Mouse (Mus musculus) heart, embryonic 14.5 days (tissue): ENCODE data around the gene Klhl7. TPM values are rescaled to one million over a fixed set of nuclear protein-coding genes. Genes with fewer than 3 reads are reported as not detected.
A peak's percentile ranks its signal among the peaks of the same experiment; 100 is the strongest.

Experiments
- ATAC-seq: fragments of 200-750 bp; cut with Nextera tagmentation; 2 replicates; pipeline ENCODE4 v1.8.0; 2017; ENCODE audit warnings: low read depth, moderate TSS enrichment; ENCODE audit not compliant: insufficient number of reproducible peaks, insufficient read depth, low FRiP score
- H3K27ac ChIP-seq, 2 experiments: fragments of 200-500 bp in 1 of 2; fragments of 300-500 bp in 1 of 2; sonication (generic) in 1 of 2; replicated peaks in 1 of 2; 2 replicates each; pipeline ENCODE4 v1.5.1; 2012 to 2014; ENCODE audit warnings: low read depth in 2 of 2, low read length in 2 of 2, control low read depth in 1 of 2, mild to moderate bottlenecking in 1 of 2, mixed read lengths in 1 of 2; ENCODE audit not compliant: control insufficient read depth in 1 of 2, insufficient read depth in 1 of 2
- H3K27me3 ChIP-seq: fragments of 300-500 bp; sonication (generic); 2 replicates; pipeline ENCODE4 v1.6.1; 2014; ENCODE audit warnings: mild to moderate bottlenecking, low read length, control low read depth; ENCODE audit not compliant: control insufficient read depth, insufficient read depth
- H3K36me3 ChIP-seq: fragments of 300-500 bp; sonication (generic); 2 replicates; pipeline ENCODE4 v1.6.1; 2014; ENCODE audit warnings: mild to moderate bottlenecking, control low read depth, low read length, mixed read lengths; ENCODE audit not compliant: control insufficient read depth, insufficient read depth
- H3K4me1 ChIP-seq, 2 experiments: fragments of 200-500 bp in 1 of 2; fragments of 300-500 bp in 1 of 2; sonication (generic) in 1 of 2; 2 replicates each; pipeline ENCODE4 v1.6.1; 2012 to 2014; ENCODE audit warnings: low read length in 2 of 2, control low read depth in 1 of 2, mixed read lengths in 1 of 2; ENCODE audit not compliant: control insufficient read depth in 2 of 2, insufficient read depth in 2 of 2
- H3K4me2 ChIP-seq: fragments of 300-500 bp; sonication (generic); 2 replicates; pipeline ENCODE4 v1.6.1; 2014; ENCODE audit warnings: mild to moderate bottlenecking, low read length
- H3K4me3 ChIP-seq, 2 experiments: fragments of 200-500 bp in 1 of 2; fragments of 300-500 bp in 1 of 2; sonication (generic) in 1 of 2; 2 replicates each; pipeline ENCODE4 v1.5.1; 2012 to 2014; ENCODE audit warnings: low read length in 2 of 2, mild to moderate bottlenecking in 2 of 2, control low read depth in 1 of 2, low read depth in 1 of 2, moderate library complexity in 1 of 2; ENCODE audit not compliant: control insufficient read depth in 1 of 2, insufficient read depth in 1 of 2
- H3K9ac ChIP-seq: fragments of 300-500 bp; sonication (generic); 2 replicates; pipeline ENCODE4 v1.6.1; 2014; ENCODE audit warnings: mild to moderate bottlenecking, low read length
- H3K9me3 ChIP-seq: fragments of 300-500 bp; sonication (generic); 2 replicates; pipeline ENCODE4 v1.6.1; 2016; ENCODE audit warnings: low read length, control low read depth; ENCODE audit not compliant: control insufficient read depth
- WGBS: fragments of 180-500 bp; shearing (Covaris S2); extraction: QIAGEN DNeasy Blood & Tissue Kit; methylation state at CpG from one replicate; pipeline ENCODE4 v1.1.7; 2014; 5-methylcytosine and 5-hydroxymethylcytosine counted together
- polyA plus RNA-seq: library from polyadenylated mRNA; unstranded; fragments of >200 nt; fragmentation: Nextera tagmentation; extraction: Ambion mirVana; gene quantifications from 2 replicates; pipeline ENCODE4 v1.2.1, GENCODE M21; 2014

Klhl7 gene
- polyA plus RNA-seq, 1 experiment from 2014 or later = 51.0 TPM

DNA sequence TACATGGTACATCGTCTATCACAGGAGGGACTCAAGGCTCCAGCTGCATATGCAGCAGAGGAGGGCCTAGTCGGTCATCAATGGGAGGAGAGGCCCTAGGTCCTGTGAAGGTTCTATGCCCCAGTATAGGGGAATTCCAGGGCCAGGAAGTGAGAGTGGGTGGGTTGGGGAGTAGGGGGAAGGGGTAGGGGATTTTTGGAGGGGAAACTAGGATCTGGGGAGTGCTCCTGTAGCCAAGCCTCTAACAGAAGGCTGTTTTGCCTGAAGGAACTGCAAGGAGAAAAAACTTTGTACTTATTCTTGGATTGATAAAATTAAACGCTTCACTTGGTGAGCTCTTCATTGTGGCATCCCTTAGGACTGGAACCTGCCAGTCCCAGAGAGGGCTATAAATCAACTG, 39.5 kb upstream of the Klhl7 start:
- peaks cover 2 to 5% of the 10 kb centered on the region in 2 experiments for H3K4me1 ChIP-seq
- no peak overlapping the region for H3K9ac ChIP-seq
- ATAC-seq = no peak
- peaks cover 3% of the 10 kb centered on the region; the same call in 1 of the 2 replicates for H3K9me3 ChIP-seq
- no peak overlapping the region for H3K4me2 ChIP-seq
- H3K27me3 ChIP-seq = no peaks in the 10 kb centered on the region
- H3K36me3 ChIP-seq = no peaks in the 10 kb centered on the region
- 55% methylated on average over 3 of the region's 3 CpGs for WGBS
- H3K4me3 ChIP-seq = no peak overlapping the region
- H3K27ac ChIP-seq = no peak overlapping the region

GRCm38 (mm10) chr5:24063034-24063433, 37.4 kb upstream of the Klhl7 start:
- ATAC-seq = no peak
- Histone ChIP-seq H3K4me2 (no peak overlapping the region), H3K4me1 (peaks cover 2 to 5% of the 10 kb centered on the region in 2 experiments), H3K36me3 (no peaks in the 10 kb centered on the region), H3K9me3 (0 out of 2 replicates have a peak, but pooled peaks cover under 1% of the 10 kb centered on the region), H3K4me3 (no peak overlapping the region), H3K27me3 (no peaks in the 10 kb centered on the region), H3K9ac (no peak overlapping the region), H3K27ac (no peak overlapping the region)
- WGBS = 75% methylated on average over 6 of the region's 6 CpGs

GRCm38 (mm10) chr5:24063545-24063944, 36.9 kb upstream of the Klhl7 start:
- H3K27me3 ChIP-seq = no peaks in the 10 kb centered on the region
- WGBS = 49% methylated on average over 4 of the region's 4 CpGs

GRCm38 (mm10) chr5:24068955-24069354, 31.4 kb upstream of the Klhl7 start:
- Histone ChIP-seq H3K9me3 (no peaks in the 10 kb centered on the region), H3K27me3 (no peaks in the 10 kb centered on the region), H3K4me2 (no peak overlapping the region), H3K4me3 (no peak overlapping the region), H3K36me3 (no peaks in the 10 kb centered on the region), H3K4me1 (peaks cover 3 to 7% of the 10 kb centered on the region in 2 experiments), H3K9ac (no peak overlapping the region), H3K27ac (no peak overlapping the region)
- 75% methylated on average over 6 of the region's 6 CpGs for WGBS
- no peak for ATAC-seq

More at GRCm38 (mm10) chr5:24063545-24063944, 36.9 kb upstream of the Klhl7 start:
- H3K9me3 ChIP-seq = no peaks in the 10 kb centered on the region
- no peak overlapping the region for H3K4me2 ChIP-seq
- ATAC-seq = no peak
- H3K36me3 ChIP-seq = no peaks in the 10 kb centered on the region
- no peak overlapping the region for H3K4me3 ChIP-seq
- H3K27ac ChIP-seq = no peak overlapping the region
- H3K4me1 ChIP-seq = peaks cover 2 to 5% of the 10 kb centered on the region in 2 experiments
- no peak overlapping the region for H3K9ac ChIP-seq

DNA sequence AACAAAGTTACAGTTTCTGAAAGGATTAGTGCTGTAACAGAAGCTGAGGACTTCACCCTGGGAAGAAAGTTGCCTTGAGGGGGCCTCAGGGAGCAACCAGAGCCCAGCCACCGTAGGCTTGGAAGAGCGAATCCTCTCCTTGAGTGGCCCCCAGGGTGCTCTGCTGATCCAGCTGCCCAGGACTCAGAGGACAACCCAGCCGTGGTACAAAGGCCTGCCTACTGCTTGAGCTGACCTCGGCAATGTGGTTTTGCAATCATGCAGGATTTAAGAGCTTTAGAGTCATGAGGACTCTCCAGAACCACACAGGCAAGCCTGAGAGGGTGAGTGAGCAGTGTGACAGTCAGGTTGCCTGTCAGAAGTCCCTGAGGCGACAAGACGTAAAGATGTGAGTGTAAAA, 28.4 kb upstream of the Klhl7 start:
- H3K4me2 ChIP-seq = no peak overlapping the region
- 62% methylated on average over 6 of the region's 6 CpGs for WGBS
- no peaks in the 10 kb centered on the region for H3K27me3 ChIP-seq
- no peaks in the 10 kb centered on the region for H3K9me3 ChIP-seq
- peak overlapping the region; percentile 1 to 29; a peak in 1 of 4 replicates for H3K27ac ChIP-seq
- no peak for ATAC-seq
- no peak overlapping the region for H3K9ac ChIP-seq
- no peaks in the 10 kb centered on the region for H3K36me3 ChIP-seq
- H3K4me1 ChIP-seq = peaks cover 3 to 5% of the 10 kb centered on the region in 2 experiments; a peak in 3 of 4 replicates
- no peak overlapping the region for H3K4me3 ChIP-seq

- peak overlapping the region; percentile 25 to 39; a peak in 3 of 4 replicates for H3K4me3 ChIP-seq
- no peaks in the 10 kb centered on the region for H3K36me3 ChIP-seq
- H3K4me1 ChIP-seq = peaks cover under 1 to 5% of the 10 kb centered on the region in 2 experiments; a peak in 3 of 4 replicates
- 1% methylated on average over 15 of the region's 15 CpGs for WGBS
- H3K9me3 ChIP-seq = no peaks in the 10 kb centered on the region
- H3K27me3 ChIP-seq = no peaks in the 10 kb centered on the region
- H3K4me2 ChIP-seq = peak overlapping the region; percentile 60
- ATAC-seq = peak; percentile 61
- H3K27ac ChIP-seq = peak overlapping the region; percentile 59 to 62; a peak in 3 of 4 replicates
- H3K9ac ChIP-seq = peak overlapping the region; percentile 66
Observed at GRCm38 (mm10) chr5:24076986-24077718, 23.3 kb upstream of the Klhl7 start.

- no peaks in the 10 kb centered on the region for H3K36me3 ChIP-seq
- H3K9me3 ChIP-seq = no peaks in the 10 kb centered on the region
- peak overlapping the region; percentile 60 for H3K4me2 ChIP-seq
- no peak for ATAC-seq
- H3K27me3 ChIP-seq = no peaks in the 10 kb centered on the region
- 19% methylated on average over 7 of the region's 7 CpGs for WGBS
- H3K4me1 ChIP-seq = peaks cover 0 to 5% of the 10 kb centered on the region in 2 experiments; a peak in 2 of 4 replicates
- peak overlapping the region; percentile 25 to 39; a peak in 2 of 4 replicates for H3K4me3 ChIP-seq
- H3K9ac ChIP-seq = peak overlapping the region; percentile 66; the same call in 1 of the 2 replicates
- H3K27ac ChIP-seq = no peak overlapping the region; a peak in 2 of 4 replicates
Observed at GRCm38 (mm10) chr5:24077739-24078306, 22.6 kb upstream of the Klhl7 start.
